Mouse (Mus musculus): Measurements from ENCODE around the gene Abhd17c. TPM values are rescaled to one million over a fixed set of nuclear protein-coding genes. Genes with fewer than 3 reads are reported as not detected.

Gene Abhd17c
- total and polyA plus RNA-seq, 3 experiments: 13.5 to 28.1 (median 22.8) TPM

- peaks cover 65% of the 10 kb centered on the region for H3K36me3 ChIP-seq (replicated peaks)
- DNase-seq (ENCODE audit: low spot score): no peak
- H3K27me3 ChIP-seq (ENCODE audit: insufficient read depth, low read length): no peaks in the 10 kb centered on the region
- ATAC-seq (ENCODE audit: extremely low read depth, insufficient number of reproducible peaks, low FRiP score, poor library complexity, severe bottlenecking): no peak
- H3K4me3 ChIP-seq (ENCODE audit: low read depth, low read length): no peak overlapping the region
- H3K4me1 ChIP-seq (ENCODE audit: insufficient read depth, low read depth, low read length): peaks cover 45% of the 10 kb centered on the region
- TF ChIP-seq GATA2 (IDR thresholded peaks at IDR 0.05; ENCODE audit: borderline replicate concordance, low read depth, low read length) (no peak), CTCF (IDR thresholded peaks at IDR 0.05; ENCODE audit: low read depth, low read length) (no peak), POLR2AphosphoS5 (IDR thresholded peaks at IDR 0.05; ENCODE audit: insufficient replicate concordance, low read depth, low read length) (no peak), TAL1 (conservative IDR thresholded peaks at IDR 0.05; ENCODE audit: low read depth, low read length) (no peak), GATA1 (IDR thresholded peaks at IDR 0.05; ENCODE audit: borderline replicate concordance, low read length) (no peak)
- H3K9me3 ChIP-seq (replicated peaks): no peaks in the 10 kb centered on the region
These were observed 32.2 kb downstream of the Abhd17c start for GRCm38 (mm10) chr7:84119216-84120105.

DNA sequence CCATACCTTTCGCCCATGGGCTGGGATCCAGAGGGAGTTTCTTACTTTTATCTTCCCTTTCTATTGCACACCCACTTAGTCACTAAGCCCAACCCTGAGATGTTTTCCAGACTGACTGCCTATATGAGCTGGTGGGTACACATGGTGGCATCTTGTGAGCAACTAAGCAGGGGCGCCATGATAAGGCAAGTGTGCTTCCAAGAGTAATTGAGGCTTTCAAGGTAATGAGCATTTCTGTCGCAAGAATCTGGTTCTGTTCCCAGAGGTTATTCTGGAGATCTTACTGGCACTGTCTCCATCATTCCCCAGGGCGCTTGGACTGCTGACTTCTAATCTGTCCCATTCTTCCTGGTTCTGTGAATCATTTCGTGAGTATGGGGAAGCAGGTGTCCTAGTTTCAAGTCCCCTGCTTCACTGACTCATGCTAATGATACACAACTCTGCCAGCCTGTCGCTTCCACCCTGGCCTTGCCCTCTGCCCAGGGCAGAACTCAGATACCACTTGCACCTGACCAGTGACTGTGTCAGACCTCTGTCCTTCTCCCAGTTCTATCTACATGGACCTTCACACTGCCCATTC lies 34.1 kb downstream of the Abhd17c start:
- Histone ChIP-seq H3K36me3 (replicated peaks) (peaks cover 70% of the 10 kb centered on the region), H3K4me3 (ENCODE audit: low read depth, low read length) (no peak overlapping the region), H3K4me1 (ENCODE audit: insufficient read depth, low read depth, low read length) (peaks cover 28% of the 10 kb centered on the region), H3K27me3 (ENCODE audit: insufficient read depth, low read length) (no peaks in the 10 kb centered on the region), H3K9me3 (replicated peaks) (no peaks in the 10 kb centered on the region)
- ATAC-seq (ENCODE audit: extremely low read depth, insufficient number of reproducible peaks, low FRiP score, poor library complexity, severe bottlenecking) (no peak), DNase-seq (ENCODE audit: low spot score) (no peak)
- TF ChIP-seq POLR2AphosphoS5 (IDR thresholded peaks at IDR 0.05; ENCODE audit: insufficient replicate concordance, low read depth, low read length) (no peak), GATA1 (IDR thresholded peaks at IDR 0.05; ENCODE audit: borderline replicate concordance, low read length) (no peak), TAL1 (conservative IDR thresholded peaks at IDR 0.05; ENCODE audit: low read depth, low read length) (no peak), GATA2 (IDR thresholded peaks at IDR 0.05; ENCODE audit: borderline replicate concordance, low read depth, low read length) (no peak), CTCF (IDR thresholded peaks at IDR 0.05; ENCODE audit: low read depth, low read length) (no peak)

DNA sequence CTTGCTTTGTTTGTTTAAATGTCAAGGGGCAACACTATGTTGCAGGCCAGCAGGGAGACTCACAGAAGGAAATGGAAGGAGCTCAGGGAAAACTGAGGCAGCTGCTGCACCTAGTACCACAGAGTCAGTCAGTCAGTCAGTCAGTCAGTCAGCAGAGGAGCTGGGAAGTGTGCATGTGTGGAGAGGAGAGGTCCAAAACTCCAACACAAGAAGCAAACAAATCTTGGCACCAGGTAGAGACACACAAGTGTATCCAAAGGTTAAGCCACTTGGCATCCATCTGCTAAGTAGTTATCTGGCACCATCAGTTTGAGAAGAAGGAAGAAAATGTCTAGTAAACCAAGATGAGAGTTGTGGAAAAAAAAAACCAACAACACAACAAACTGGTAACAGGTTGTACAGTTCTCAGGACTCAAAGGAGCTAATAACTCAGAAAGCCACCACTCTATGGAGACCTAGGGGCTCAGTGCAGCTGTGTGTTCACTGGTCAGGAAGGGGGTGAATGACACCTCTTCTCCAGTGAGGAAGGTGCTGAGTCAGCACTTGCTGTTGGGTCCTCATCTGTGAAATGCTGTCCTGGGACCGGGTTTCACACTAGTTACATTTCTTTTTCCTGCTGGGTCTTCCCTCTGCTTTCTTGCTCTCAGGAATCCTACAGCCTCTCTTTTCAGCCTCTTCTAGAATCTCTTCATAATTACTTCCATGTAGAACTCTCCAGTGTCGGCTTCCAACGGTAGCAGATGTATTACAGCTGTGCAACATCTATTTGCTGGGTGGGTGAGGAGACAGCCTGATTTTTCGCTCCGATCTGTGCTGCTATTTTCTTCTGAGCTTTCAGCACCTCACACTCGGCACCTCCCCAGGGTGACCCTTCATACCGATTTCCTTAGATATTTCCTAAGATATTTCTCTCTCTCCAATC lies 34.8 kb downstream of the Abhd17c start:
- DNase-seq (ENCODE audit: low spot score) (no peak), ATAC-seq (ENCODE audit: extremely low read depth, insufficient number of reproducible peaks, low FRiP score, poor library complexity, severe bottlenecking) (no peak)
- Histone ChIP-seq H3K27me3 (ENCODE audit: insufficient read depth, low read length) (no peaks in the 10 kb centered on the region), H3K9me3 (replicated peaks) (no peaks in the 10 kb centered on the region), H3K36me3 (replicated peaks) (peaks cover 76% of the 10 kb centered on the region), H3K4me3 (ENCODE audit: low read depth, low read length) (no peak overlapping the region), H3K4me1 (ENCODE audit: insufficient read depth, low read depth, low read length) (peaks cover 22% of the 10 kb centered on the region)
- TF ChIP-seq GATA1 (IDR thresholded peaks at IDR 0.05; ENCODE audit: borderline replicate concordance, low read length) (no peak), GATA2 (IDR thresholded peaks at IDR 0.05; ENCODE audit: borderline replicate concordance, low read depth, low read length) (no peak), POLR2AphosphoS5 (IDR thresholded peaks at IDR 0.05; ENCODE audit: insufficient replicate concordance, low read depth, low read length) (no peak)

- Histone ChIP-seq H3K36me3 (replicated peaks) (peaks cover 86% of the 10 kb centered on the region), H3K9me3 (replicated peaks) (no peaks in the 10 kb centered on the region), H3K27me3 (ENCODE audit: insufficient read depth, low read length) (no peaks in the 10 kb centered on the region), H3K4me3 (ENCODE audit: low read depth, low read length) (no peak overlapping the region), H3K4me1 (ENCODE audit: insufficient read depth, low read depth, low read length) (peaks cover 7% of the 10 kb centered on the region)
- no peak for TF ChIP-seq TAL1 (conservative IDR thresholded peaks at IDR 0.05; ENCODE audit: low read depth, low read length)
- TF ChIP-seq CTCF (IDR thresholded peaks at IDR 0.05; ENCODE audit: low read depth, low read length): no peak
- TF ChIP-seq POLR2AphosphoS5 (IDR thresholded peaks at IDR 0.05; ENCODE audit: insufficient replicate concordance, low read depth, low read length): no peak
- no peak for TF ChIP-seq GATA2 (IDR thresholded peaks at IDR 0.05; ENCODE audit: borderline replicate concordance, low read depth, low read length)
- no peak for TF ChIP-seq GATA1 (IDR thresholded peaks at IDR 0.05; ENCODE audit: borderline replicate concordance, low read length)
- DNase-seq (ENCODE audit: low spot score): no peak
- no peak for ATAC-seq (ENCODE audit: extremely low read depth, insufficient number of reproducible peaks, low FRiP score, poor library complexity, severe bottlenecking)
These were observed 36.3 kb downstream of the Abhd17c start for GRCm38 (mm10) chr7:84115385-84115784.

- no peak for DNase-seq (ENCODE audit: low spot score)
- peaks cover 88% of the 10 kb centered on the region for H3K36me3 ChIP-seq (replicated peaks)
These were observed 36.9 kb downstream of the Abhd17c start for GRCm38 (mm10) chr7:84114775-84115174.

More at GRCm38 (mm10) chr7:84114775-84115174, 36.9 kb downstream of the Abhd17c start:
- Histone ChIP-seq H3K4me3 (ENCODE audit: low read depth, low read length) (no peak overlapping the region), H3K9me3 (replicated peaks) (no peaks in the 10 kb centered on the region), H3K27me3 (ENCODE audit: insufficient read depth, low read length) (no peaks in the 10 kb centered on the region), H3K4me1 (ENCODE audit: insufficient read depth, low read depth, low read length) (peaks cover 5% of the 10 kb centered on the region)
- TF ChIP-seq GATA1 (IDR thresholded peaks at IDR 0.05; ENCODE audit: borderline replicate concordance, low read length) (no peak), GATA2 (IDR thresholded peaks at IDR 0.05; ENCODE audit: borderline replicate concordance, low read depth, low read length) (no peak), CTCF (IDR thresholded peaks at IDR 0.05; ENCODE audit: low read depth, low read length) (no peak), POLR2AphosphoS5 (IDR thresholded peaks at IDR 0.05; ENCODE audit: insufficient replicate concordance, low read depth, low read length) (no peak), TAL1 (conservative IDR thresholded peaks at IDR 0.05; ENCODE audit: low read depth, low read length) (no peak)
- no peak for ATAC-seq (ENCODE audit: extremely low read depth, insufficient number of reproducible peaks, low FRiP score, poor library complexity, severe bottlenecking)
